Mouse (Mus musculus) liver, adult 2 months (tissue): Measurements from ENCODE around the gene Khdc1a. TPM values are rescaled to one million over a fixed set of nuclear protein-coding genes. Genes with fewer than 3 reads are reported as not detected.
"Not testable (repeated sequence)": the region's sequence is repeated elsewhere in the genome, so short reads cannot be mapped to it uniquely, and the experiment has no call there.

ENCODE experiments used
- DNase-seq: peaks from one replicate; pipeline ENCODE4 v3.0.0-alpha.2; 2011; ENCODE audit warnings: low read depth, low spot score; ENCODE audit errors: extremely low read depth
- H3K27ac ChIP-seq: fragments of 200-500 bp; replicated peaks from 2 replicates; pipeline ENCODE4 v1.5.1; 2012; ENCODE audit warnings: low read depth, mild to moderate bottlenecking, control low read depth, inconsistent platforms, low read length; ENCODE audit not compliant: insufficient read depth
- H3K27me3 ChIP-seq: fragments of 200-500 bp; 2 replicates; pipeline ENCODE4 v1.6.1; 2012; ENCODE audit warnings: mild to moderate bottlenecking, moderate library complexity, low read length, inconsistent platforms; ENCODE audit not compliant: control insufficient read depth, insufficient read depth
- H3K36me3 ChIP-seq: fragments of 200-500 bp; 2 replicates; pipeline ENCODE4 v1.6.1; 2012; ENCODE audit warnings: low read length, inconsistent platforms; ENCODE audit not compliant: control insufficient read depth, insufficient read depth
- H3K4me1 ChIP-seq: fragments of 200-500 bp; 2 replicates; pipeline ENCODE4 v1.6.1; 2011; ENCODE audit warnings: low read length; ENCODE audit not compliant: control insufficient read depth, insufficient read depth
- H3K4me3 ChIP-seq: fragments of 200-500 bp; 2 replicates; pipeline ENCODE4 v1.5.1; 2011; ENCODE audit warnings: low read depth, mild to moderate bottlenecking, control low read depth, low read length, moderate library complexity; ENCODE audit not compliant: insufficient read depth
- H3K79me2 ChIP-seq: fragments of 200-500 bp; 2 replicates; pipeline ENCODE4 v1.6.1; 2012; ENCODE audit warnings: inconsistent platforms, mild to moderate bottlenecking, low read length, moderate library complexity; ENCODE audit not compliant: control insufficient read depth, insufficient read depth
- H3K9ac ChIP-seq: fragments of 200-500 bp; 2 replicates; pipeline ENCODE4 v1.6.1; 2012; ENCODE audit warnings: low read depth, mild to moderate bottlenecking, control low read depth, inconsistent platforms, low read length
- CTCF ChIP-seq: fragments of 200-500 bp; IDR thresholded peaks from 2 replicates; pipeline ENCODE4 v1.5.1; 2011; ENCODE audit warnings: low read depth, low read length, control low read depth
- POLR2A ChIP-seq: fragments of 200-500 bp; IDR thresholded peaks from 2 replicates; pipeline ENCODE4 v1.6.1; 2011; ENCODE audit warnings: low read length, control low read depth; ENCODE audit not compliant: insufficient read depth; ENCODE audit errors: extremely low read depth
- WGBS: fragments of 180-500 bp; shearing (Covaris S2); methylation state at CpG from one replicate; pipeline ENCODE4 v1.1.7; 2018; 5-methylcytosine and 5-hydroxymethylcytosine counted together
- polyA plus RNA-seq: library from polyadenylated mRNA; depleted of rRNA; stranded (reverse); fragments of >200 nt; gene quantifications from 2 replicates; pipeline ENCODE4 v1.2.3, GENCODE M21; 2012; rRNA removed
- total RNA-seq: library from RNA; depleted of rRNA; stranded (reverse); fragments of >200 nt; gene quantifications from 2 replicates; pipeline ENCODE4 v1.2.3, GENCODE M21; 2014; rRNA removed

The Khdc1a gene
- total and polyA plus RNA-seq, 2 experiments: not detected

GRCm38 (mm10) chr1:21340745-21341144, 8.7 kb upstream of the Khdc1a start:
- H3K36me3 ChIP-seq: no peaks in the 10 kb centered on the region
- H3K27ac ChIP-seq: no peak overlapping the region
- no peaks in the 10 kb centered on the region for H3K4me1 ChIP-seq
- H3K27me3 ChIP-seq: no peaks in the 10 kb centered on the region
- DNase-seq: no peak
- TF ChIP-seq POLR2A: no peak
- TF ChIP-seq CTCF: no peak
- WGBS: 91% methylated on average over 1 of the region's 1 CpGs
- no peak overlapping the region for H3K9ac ChIP-seq
- H3K4me3 ChIP-seq: no peak overlapping the region
- no peaks in the 10 kb centered on the region for H3K79me2 ChIP-seq

GRCm38 (mm10) chr1:21344253-21344652, 5.2 kb upstream of the Khdc1a start:
- DNase-seq: peak; percentile 62
- Histone ChIP-seq H3K27ac (no peak overlapping the region), H3K9ac (no peak overlapping the region), H3K36me3 (no peaks in the 10 kb centered on the region), H3K4me1 (no peaks in the 10 kb centered on the region), H3K27me3 (no peaks in the 10 kb centered on the region), H3K4me3 (no peak overlapping the region), H3K79me2 (no peaks in the 10 kb centered on the region)
- WGBS: 59% methylated on average over 4 of the region's 4 CpGs
- TF ChIP-seq POLR2A (no peak), CTCF (peak; percentile 40; the same call in 1 of the 2 replicates)

DNA sequence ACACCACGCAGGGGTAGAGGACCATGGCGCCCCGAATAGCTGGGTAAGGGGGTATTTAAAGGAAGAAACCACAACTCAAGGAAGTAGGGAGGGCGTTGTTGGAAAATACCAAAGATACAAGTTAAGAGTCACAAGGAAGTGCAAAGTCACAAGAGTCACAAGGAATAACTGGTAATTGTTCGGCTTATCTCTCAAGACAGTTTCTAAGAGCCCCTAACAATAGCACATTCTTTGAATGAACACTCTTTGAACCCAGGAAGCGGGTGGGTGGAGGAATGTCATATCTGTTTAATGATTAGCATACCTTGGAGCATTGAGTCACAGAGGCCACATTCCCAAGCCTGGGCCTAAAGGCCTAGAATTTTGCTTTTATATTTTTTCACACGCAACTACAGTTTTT, 4.7 kb upstream of the Khdc1a start:
- not testable (repeated sequence) for H3K27me3 ChIP-seq, DNase-seq, H3K27ac ChIP-seq, H3K36me3 ChIP-seq, H3K9ac ChIP-seq, H3K79me2 ChIP-seq, H3K4me3 ChIP-seq, H3K4me1 ChIP-seq
- WGBS: 75% methylated on average over 7 of the region's 7 CpGs

DNA sequence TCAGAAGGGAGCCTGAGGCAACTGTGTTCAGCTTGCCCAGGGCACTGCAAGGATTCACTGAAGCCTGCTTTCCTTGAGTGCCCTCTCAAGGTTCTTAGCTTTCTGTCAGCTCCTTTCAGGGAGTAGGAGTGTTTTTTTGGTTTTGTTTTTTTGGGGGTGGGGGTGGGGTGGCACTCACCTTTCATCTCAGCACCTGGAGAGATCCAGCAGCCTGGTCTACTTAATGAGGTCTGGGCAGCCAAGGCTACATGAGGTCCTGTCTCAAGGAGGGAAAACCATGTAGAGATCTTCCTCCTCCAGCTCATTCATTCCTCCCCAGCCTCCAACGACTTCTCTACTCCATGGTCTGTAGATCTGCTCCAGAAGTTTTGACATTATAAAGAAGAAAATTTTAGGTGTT, 18.6 kb downstream of the Khdc1a start, which contains the start of gene Khdc1c:
Gene Khdc1c (plus strand): TSS at position 301 of the 400 bp plus-strand sequence.
- WGBS: 48% methylated on average over 1 of the region's 1 CpGs
- H3K4me1 ChIP-seq, H3K36me3 ChIP-seq: not testable (repeated sequence)

DNA sequence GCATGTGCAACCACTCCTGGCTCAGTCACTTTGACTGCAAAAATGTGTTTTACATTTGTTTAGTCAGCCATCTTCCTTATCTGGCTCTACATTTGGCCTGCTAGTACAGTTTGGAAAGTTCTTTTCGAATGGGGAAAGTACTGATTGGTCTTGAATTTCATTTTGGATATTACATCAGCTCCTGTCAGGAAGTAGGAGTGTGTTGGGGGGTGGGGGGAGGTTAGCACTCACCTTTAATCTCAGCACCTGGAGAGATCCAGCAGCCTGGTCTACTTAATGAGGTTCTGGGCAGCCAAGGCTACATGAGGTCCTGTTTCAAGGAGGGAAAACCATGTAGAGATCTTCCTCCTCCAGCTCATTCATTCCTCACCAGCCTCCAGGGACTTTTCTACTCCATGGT, 33.8 kb downstream of the Khdc1a start, which contains the start of gene Khdc1b:
Gene Khdc1b (plus strand): TSS at position 301 of the 400 bp plus-strand sequence.
- DNase-seq: no peak
- 79% methylated on average over 1 of the region's 1 CpGs for WGBS
- Histone ChIP-seq H3K4me1 (no peaks in the 10 kb centered on the region), H3K27me3 (no peaks in the 10 kb centered on the region), H3K79me2 (no peaks in the 10 kb centered on the region), H3K27ac (no peak within 1 kb of the TSS), H3K4me3 (no peak within 1 kb of the TSS), H3K9ac (no peak within 1 kb of the TSS), H3K36me3 (no peaks in the 10 kb centered on the region)
- TF ChIP-seq POLR2A (no peak), CTCF (no peak)

More for the DNA sequence above, 18.6 kb downstream of the Khdc1a start, which contains the start of gene Khdc1c:
- H3K27ac ChIP-seq, H3K9ac ChIP-seq, H3K27me3 ChIP-seq, H3K79me2 ChIP-seq, H3K4me3 ChIP-seq, DNase-seq: not testable (repeated sequence)

DNA sequence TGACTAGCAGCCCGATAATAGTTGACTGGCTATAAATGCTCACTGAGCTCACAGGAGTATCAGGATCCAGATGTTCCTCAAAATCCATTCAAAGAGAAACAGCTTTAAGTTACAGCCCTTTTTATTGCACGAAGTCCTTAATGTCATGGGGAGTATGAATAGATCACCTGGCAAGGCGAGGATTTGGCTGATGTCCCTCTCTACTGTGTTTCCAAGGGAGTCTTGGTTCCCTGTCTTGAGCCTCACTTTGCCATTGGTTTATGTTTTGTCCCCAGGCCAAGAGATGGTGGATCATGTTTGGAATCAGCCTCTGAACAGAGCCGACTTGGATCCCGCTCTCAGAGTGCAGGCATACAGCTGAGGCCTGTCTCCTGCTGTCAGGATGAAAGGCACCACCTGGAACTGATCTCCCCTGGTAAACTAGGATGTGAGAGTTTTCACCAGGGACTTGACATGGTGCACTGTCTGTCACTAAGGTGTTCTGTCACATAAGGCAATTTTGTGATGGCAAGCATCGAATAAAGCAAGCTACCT, 41.8 kb downstream of the Khdc1a start:
- 84% methylated on average over 6 of the region's 6 CpGs for WGBS
- H3K36me3 ChIP-seq: no peaks in the 10 kb centered on the region
- no peaks in the 10 kb centered on the region for H3K27me3 ChIP-seq
- DNase-seq: no peak
- no peak overlapping the region for H3K4me3 ChIP-seq
- H3K79me2 ChIP-seq: no peaks in the 10 kb centered on the region
- no peak overlapping the region for H3K9ac ChIP-seq
- H3K4me1 ChIP-seq: no peaks in the 10 kb centered on the region
- H3K27ac ChIP-seq: no peak overlapping the region
- TF ChIP-seq CTCF (no peak), POLR2A (no peak)

Other genes starting within 250 kb of the Khdc1a start
- gene Tmem14a, start 131.1 kb upstream of the Khdc1a start, total RNA-seq: 6.2 and 8.1 TPM in 2 replicates
- 3.0 and 3.8 TPM in 2 replicates for gene Tmem14a, start 131.1 kb upstream of the Khdc1a start, polyA plus RNA-seq
- 1,830 and 2,301 TPM in 2 replicates for gene Gsta3, start 109.1 kb upstream of the Khdc1a start, total RNA-seq
- 586 and 693 TPM in 2 replicates for gene Gsta3, start 109.1 kb upstream of the Khdc1a start, polyA plus RNA-seq
- not detected in 2 replicates for gene Khdc1c, start 18.7 kb downstream of the Khdc1a start, total RNA-seq
- gene Khdc1c, start 18.7 kb downstream of the Khdc1a start, polyA plus RNA-seq: not detected in 2 replicates
- not detected in 2 replicates for gene Khdc1b, start 33.9 kb downstream of the Khdc1a start, total RNA-seq
- gene Khdc1b, start 33.9 kb downstream of the Khdc1a start, polyA plus RNA-seq: not detected in 2 replicates